32 mouse cellular contexts compared by ENCODE assay signal in the genomic region with DNA sequence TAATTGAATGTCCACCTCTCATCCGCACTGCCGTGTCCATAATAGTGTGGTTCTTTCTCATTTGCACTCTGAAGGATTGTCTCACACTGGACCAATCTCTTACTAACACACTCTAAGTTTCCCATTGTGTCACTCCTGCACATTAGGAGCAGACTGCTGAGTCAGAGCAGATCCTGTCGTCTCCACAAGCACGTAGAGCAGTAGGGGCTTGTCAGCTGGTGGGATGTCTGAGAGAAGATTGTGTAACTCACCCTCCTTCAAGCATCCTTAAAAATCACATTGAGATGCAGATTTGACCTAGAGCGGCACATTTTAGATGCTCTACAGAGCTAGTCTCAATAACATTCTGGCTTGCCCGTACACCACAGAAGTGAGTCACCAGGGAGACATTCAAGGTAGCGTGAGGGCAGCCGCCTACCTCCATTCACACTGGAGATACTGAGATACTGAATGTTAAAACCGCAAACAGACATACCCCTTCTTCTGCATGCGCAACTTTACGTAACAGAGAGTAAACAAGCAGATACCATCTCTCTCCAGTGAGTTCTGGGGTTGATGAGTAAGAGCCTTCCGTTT. TPM values are rescaled to one million over a fixed set of nuclear protein-coding genes. Genes with fewer than 3 reads are reported as not detected.
DNase-seq lines count a peak whose midpoint lies in the region; ATAC-seq lines count a peak whose summit lies in the region.
"Had no signal": no experiment of that assay in that cellular context is flagged by ENCODE, and none has a peak within 500 bp of the region (broad histone marks: within the 10 kb centered on the region; RNA-seq: fewer than 3 reads in every experiment).

No protein-coding gene starts in this region.

- DNase-seq in frontal cortex, adult 2 months (ENCODE audit: extremely low spot score in 1 of 2, low spot score in 1 of 2): peak; percentile 20 to 67
- DNase-seq in frontal cortex, postnatal 10 days (ENCODE audit: low spot score in 2 of 2): no peak
- DNase-seq in liver: no peak
- DNase-seq in urinary bladder, postnatal 36 days (ENCODE audit: low spot score in 2 of 2): peak; percentile 23 to 35
- DNase-seq in urinary bladder, postnatal 10 days (ENCODE audit: low spot score): no peak
- DNase-seq in layer of hippocampus, postnatal 25 days (ENCODE audit: extremely low spot score in 1 of 2, low spot score in 1 of 2): no peak
- no peak for DNase-seq in kidney, postnatal 10 days
- DNase-seq: adrenal gland, postnatal 36 days; cerebellum, adult 18-20 months; cerebellum, postnatal 25 days; embryo, embryonic 11 days; gastrocnemius, postnatal 14 days; heart, adult 2 months; heart, postnatal 4 days; kidney, postnatal 4 days; layer of hippocampus, adult 9-11 months; lung, postnatal 10 days; midbrain, embryonic 14.5 days; retina, postnatal 1 day had no signal

- 0 out of 2 replicates have a peak, but pooled peaks have one; percentile 13 for ATAC-seq in liver, embryonic 16.5 days (ENCODE audit: low read depth)
- ATAC-seq: forebrain, embryonic 16.5 days; intestine, embryonic 16.5 days had no signal

- no peaks in the 10 kb centered on the region for H3K4me1 ChIP-seq in liver, embryonic 16.5 days (ENCODE audit: control insufficient read depth, low read depth, low read length)
- H3K4me1 ChIP-seq: hindbrain, embryonic 15.5 days; limb, embryonic 13.5 days; liver, embryonic 15.5 days had no signal

- H3K36me3 ChIP-seq in liver, embryonic 16.5 days (ENCODE audit: control insufficient read depth, insufficient read depth): no peaks in the 10 kb centered on the region
- H3K36me3 ChIP-seq: hindbrain, embryonic 15.5 days; limb, embryonic 13.5 days; liver, embryonic 15.5 days had no signal

- no peaks in the 10 kb centered on the region for H3K27me3 ChIP-seq in liver, embryonic 16.5 days (ENCODE audit: control insufficient read depth, insufficient read depth, low read depth, low read length)
- H3K27me3 ChIP-seq: CH12.LX; hindbrain, embryonic 15.5 days; limb, embryonic 13.5 days; liver, embryonic 15.5 days had no signal

- H3K9me3 ChIP-seq in liver, embryonic 16.5 days (replicated peaks; ENCODE audit: control insufficient read depth, low read length): no peaks in the 10 kb centered on the region
- H3K9me3 ChIP-seq: hindbrain, embryonic 15.5 days; limb, embryonic 13.5 days; liver, embryonic 15.5 days had no signal

- H3K4me3 ChIP-seq in liver, embryonic 16.5 days (ENCODE audit: low read depth, low read length): no peak overlapping the region
- H3K4me3 ChIP-seq: heart, adult 2 months; hindbrain, embryonic 15.5 days; limb, embryonic 13.5 days; liver, embryonic 15.5 days had no signal

- 52% methylated on average over 12 of the region's 12 CpGs for WGBS in liver, embryonic 16.5 days (ENCODE audit: insufficient replicate concordance)

- no peak overlapping the region for H3K9ac ChIP-seq in liver, embryonic 16.5 days (ENCODE audit: low read depth, low read length)
- H3K9ac ChIP-seq: hindbrain, embryonic 15.5 days; limb, embryonic 13.5 days; liver, embryonic 15.5 days had no signal

- no peak overlapping the region for H3K27ac ChIP-seq in liver, embryonic 16.5 days (ENCODE audit: low read length)
- H3K27ac ChIP-seq: heart, adult 2 months; hindbrain, embryonic 15.5 days; limb, embryonic 13.5 days; liver, embryonic 15.5 days; stomach, postnatal 0 days had no signal

- H3K4me2 ChIP-seq in liver, embryonic 16.5 days (ENCODE audit: low read depth, low read length): no peak overlapping the region
- H3K4me2 ChIP-seq: hindbrain, embryonic 15.5 days; limb, embryonic 13.5 days; liver, embryonic 15.5 days had no signal

RNA-seq across cellular contexts. Expression of a gene that starts 40.1 kb away (rescaled TPM):
- 67.5 and 73.1 TPM in 2 replicates for polyA plus RNA-seq in frontal cortex, adult 2 months (2012; rRNA removed)
- polyA plus RNA-seq in liver, embryonic 16.5 days (2015; fragmentation: Nextera tagmentation; extraction: Ambion mirVana): 0.05 and 0.12 TPM in 2 replicates
- 100 to 1,000 TPM; 110 to 121 TPM for total RNA-seq in layer of hippocampus, postnatal 25 days (2021)
- total RNA-seq: CH12.LX; heart, adult 2 months; heart, postnatal 4 days; megakaryocyte progenitor cell, adult 5-6 weeks had no signal

RNA-seq across cellular contexts. Expression of a gene that starts 53.0 kb away (rescaled TPM):
- not detected in 2 replicates for polyA plus RNA-seq in frontal cortex, adult 2 months (2012; rRNA removed)
- not detected in 2 replicates for polyA plus RNA-seq in liver, embryonic 16.5 days (2015; fragmentation: Nextera tagmentation; extraction: Ambion mirVana)
- total RNA-seq in layer of hippocampus, postnatal 25 days (2021): not detected
- total RNA-seq: adrenal gland, postnatal 36 days; CH12.LX; gastrocnemius, postnatal 14 days; heart, adult 2 months; heart, postnatal 4 days; megakaryocyte progenitor cell, adult 5-6 weeks had no signal
- polyA plus RNA-seq: embryonic facial prominence, embryonic 14.5 days; forebrain, embryonic 16.5 days; heart, adult 2 months; heart, embryonic 14.5 days; hindbrain, embryonic 15.5 days; intestine, embryonic 16.5 days; kidney, embryonic 14.5 days; limb, embryonic 13.5 days; liver, embryonic 15.5 days; midbrain, embryonic 14.5 days; neural tube, embryonic 11.5 days; stomach, postnatal 0 days had no signal

Comparison
In these comparisons a context has a peak if more than half of its experiments do, and no peak if none do; other contexts are left out.
1. DNase-seq: peak in frontal cortex, adult 2 months (2 of 2) and urinary bladder, postnatal 36 days (2 of 2); none in frontal cortex, postnatal 10 days (0 of 2), liver (single experiment), urinary bladder, postnatal 10 days (single experiment), layer of hippocampus, postnatal 25 days (0 of 2) and kidney, postnatal 10 days (single experiment).
2. RNA of a gene that starts 40.1 kb away (polyA plus RNA-seq): 67.5 to 73.1 TPM in frontal cortex, adult 2 months; 0.05 to 0.12 TPM in liver, embryonic 16.5 days; every median in the first group is over 10 times any median in the second.